Mouse (Mus musculus) heart, embryonic 10.5 days (tissue): Measurements from ENCODE around the gene Prkn. TPM values are rescaled to one million over a fixed set of nuclear protein-coding genes. Genes with fewer than 3 reads are reported as not detected.
A peak's percentile ranks its signal among the peaks of the same experiment; 100 is the strongest.

Experiments used
- DNase-seq: peaks from one replicate; pipeline ENCODE4 v3.0.0-alpha.2; 2017; ENCODE audit warnings: low spot score
- H3K27ac ChIP-seq: fragments of 300-500 bp; sonication (generic); 2 replicates; pipeline ENCODE4 v1.5.1; 2016; ENCODE audit warnings: mild to moderate bottlenecking
- H3K27me3 ChIP-seq: fragments of 300-500 bp; sonication (generic); 2 replicates; pipeline ENCODE4 v1.6.1; 2016; ENCODE audit warnings: mild to moderate bottlenecking; ENCODE audit not compliant: poor library complexity, insufficient read depth, severe bottlenecking
- H3K36me3 ChIP-seq: fragments of 300-500 bp; sonication (generic); 2 replicates; pipeline ENCODE4 v1.6.1; 2016; ENCODE audit warnings: mild to moderate bottlenecking, moderate library complexity
- H3K4me1 ChIP-seq: fragments of 300-500 bp; sonication (generic); 2 replicates; pipeline ENCODE4 v1.6.1; 2016; ENCODE audit warnings: mild to moderate bottlenecking
- H3K4me3 ChIP-seq: fragments of 300-500 bp; sonication (generic); 2 replicates; pipeline ENCODE4 v1.5.1; 2016; ENCODE audit warnings: mild to moderate bottlenecking, moderate library complexity
- H3K9me3 ChIP-seq: fragments of 300-500 bp; sonication (generic); 2 replicates; pipeline ENCODE4 v1.6.1; 2016; ENCODE audit warnings: mild to moderate bottlenecking, moderate library complexity
- WGBS: fragments of 180-500 bp; shearing (Covaris S2); methylation state at CpG from one replicate; pipeline ENCODE4 v1.1.7; 2016; 5-methylcytosine and 5-hydroxymethylcytosine counted together
- polyA plus RNA-seq: library from polyadenylated mRNA; unstranded; fragments of >200 nt; fragmentation: Nextera tagmentation; extraction: Ambion mirVana; gene quantifications from 2 replicates; pipeline ENCODE4 v1.2.1, GENCODE M21; 2016

Gene Prkn
- polyA plus RNA-seq, 1 experiment from 2014 or later: 1.0 TPM

- Histone ChIP-seq H3K4me1 (no peaks in the 10 kb centered on the region), H3K4me3 (no peak overlapping the region), H3K9me3 (no peaks in the 10 kb centered on the region), H3K36me3 (no peaks in the 10 kb centered on the region), H3K27ac (no peak overlapping the region), H3K27me3 (no peaks in the 10 kb centered on the region)
- peak; percentile 1 for DNase-seq
- 61% methylated on average over 5 of the region's 5 CpGs for WGBS
These were observed 1093.6 kb downstream of the Prkn start for GRCm38 (mm10) chr17:11933737-11934136.

- Histone ChIP-seq H3K36me3 (no peaks in the 10 kb centered on the region), H3K27me3 (peaks cover 4% of the 10 kb centered on the region; the same call in 1 of the 2 replicates), H3K9me3 (no peaks in the 10 kb centered on the region), H3K4me1 (peaks cover 4% of the 10 kb centered on the region; the same call in 1 of the 2 replicates), H3K4me3 (no peak overlapping the region), H3K27ac (no peak overlapping the region)
- DNase-seq: peak; percentile 54
- WGBS: 79% methylated on average over 3 of the region's 3 CpGs
These were observed 1107.3 kb downstream of the Prkn start for GRCm38 (mm10) chr17:11947436-11947835.

- no peaks in the 10 kb centered on the region for H3K9me3 ChIP-seq
- no peaks in the 10 kb centered on the region for H3K36me3 ChIP-seq
- no peak overlapping the region for H3K4me3 ChIP-seq
- H3K27ac ChIP-seq: no peak overlapping the region
- peaks cover 4% of the 10 kb centered on the region; the same call in 1 of the 2 replicates for H3K4me1 ChIP-seq
- DNase-seq: peak; percentile 43
- H3K27me3 ChIP-seq: peaks cover 4% of the 10 kb centered on the region; the same call in 1 of the 2 replicates
- 51% methylated on average over 10 of the region's 10 CpGs for WGBS
These were observed 1109.5 kb downstream of the Prkn start for GRCm38 (mm10) chr17:11949551-11950197.

- Histone ChIP-seq H3K4me1 (peaks cover 4% of the 10 kb centered on the region; the same call in 1 of the 2 replicates), H3K27me3 (peaks cover 4% of the 10 kb centered on the region; the same call in 1 of the 2 replicates), H3K36me3 (no peaks in the 10 kb centered on the region), H3K27ac (no peak overlapping the region), H3K9me3 (no peaks in the 10 kb centered on the region), H3K4me3 (no peak overlapping the region)
- WGBS: 64% methylated on average over 8 of the region's 8 CpGs
- DNase-seq: peak; percentile 63
These were observed 1110.0 kb downstream of the Prkn start for GRCm38 (mm10) chr17:11950198-11950594.

DNA sequence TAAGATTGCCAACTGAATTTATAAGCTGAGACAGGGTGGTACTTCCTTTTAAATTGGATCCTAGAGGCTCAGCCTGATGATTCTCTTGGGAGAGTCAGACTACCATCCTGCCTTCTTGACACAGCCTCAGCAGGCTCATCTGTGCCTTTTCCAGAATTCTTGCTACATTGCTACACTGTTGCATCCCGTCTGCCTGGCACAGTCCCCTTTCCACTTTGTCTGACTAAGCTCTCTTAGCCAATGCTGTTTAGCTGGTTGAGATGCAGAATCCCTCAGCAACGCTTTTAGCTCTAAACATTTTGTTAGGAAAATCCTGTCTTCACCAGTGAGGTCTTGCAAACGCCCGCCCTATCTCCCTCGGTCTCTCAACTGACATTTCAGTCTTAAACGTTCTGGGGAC lies 1115.1 kb downstream of the Prkn start:
- no peaks in the 10 kb centered on the region for H3K9me3 ChIP-seq
- 72% methylated on average over 6 of the region's 6 CpGs for WGBS
- no peaks in the 10 kb centered on the region for H3K36me3 ChIP-seq
- peaks cover 8% of the 10 kb centered on the region; the same call in 1 of the 2 replicates for H3K27me3 ChIP-seq
- no peak for DNase-seq
- H3K4me1 ChIP-seq: no peaks in the 10 kb centered on the region
- no peak overlapping the region for H3K4me3 ChIP-seq
- H3K27ac ChIP-seq: no peak overlapping the region

- Histone ChIP-seq H3K9me3 (no peaks in the 10 kb centered on the region), H3K27ac (no peak overlapping the region), H3K27me3 (peaks cover 4% of the 10 kb centered on the region; the same call in 1 of the 2 replicates), H3K4me3 (no peak overlapping the region), H3K4me1 (0 out of 2 replicates have a peak, but pooled peaks cover 5% of the 10 kb centered on the region), H3K36me3 (no peaks in the 10 kb centered on the region)
- DNase-seq: no peak
- WGBS: 83% methylated on average over 8 of the region's 8 CpGs
These were observed 1120.3 kb downstream of the Prkn start for GRCm38 (mm10) chr17:11960492-11960891.

DNA sequence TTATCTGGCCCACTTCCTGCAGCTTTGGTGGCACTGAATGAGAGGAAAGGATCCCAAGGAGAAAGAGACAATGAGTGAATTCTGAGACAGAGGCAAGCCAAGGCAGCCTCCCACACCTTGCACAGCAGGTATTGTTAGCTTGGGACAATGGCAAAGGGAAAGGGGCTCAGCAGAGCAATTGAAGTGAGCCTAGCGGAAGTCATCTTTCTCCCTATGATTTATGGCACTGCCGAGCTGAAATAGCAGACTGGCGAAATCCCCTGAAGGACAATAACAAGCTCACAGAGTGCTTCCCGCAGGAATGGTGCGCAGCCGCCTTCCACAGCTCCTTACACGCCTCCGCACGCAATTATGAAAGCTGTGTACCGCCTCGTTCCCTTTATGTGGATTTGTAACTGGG lies 1122.6 kb downstream of the Prkn start:
- Histone ChIP-seq H3K4me3 (no peak overlapping the region), H3K4me1 (0 out of 2 replicates have a peak, but pooled peaks cover 5% of the 10 kb centered on the region), H3K27ac (no peak overlapping the region), H3K9me3 (no peaks in the 10 kb centered on the region), H3K27me3 (no peaks in the 10 kb centered on the region), H3K36me3 (no peaks in the 10 kb centered on the region)
- DNase-seq: no peak
- 61% methylated on average over 11 of the region's 11 CpGs for WGBS

DNA sequence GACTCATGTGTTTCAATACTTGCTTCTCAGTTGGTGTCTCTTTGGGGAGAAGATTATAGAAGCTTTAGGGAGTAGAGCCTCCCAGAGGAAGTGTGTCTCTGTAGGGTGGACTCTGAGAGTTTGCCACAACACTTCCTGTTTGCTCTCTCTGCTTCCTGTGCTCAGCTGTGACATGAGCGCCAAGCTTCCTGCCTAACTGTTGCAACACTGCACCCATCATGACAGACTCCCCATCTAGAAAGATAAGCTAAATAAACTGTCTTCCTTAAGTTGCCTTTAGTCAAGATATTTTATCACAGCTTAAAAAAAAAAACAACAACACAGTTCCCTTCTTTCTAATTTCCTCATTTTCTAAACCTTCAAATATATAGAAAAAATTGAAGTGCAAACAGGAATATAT lies 1130.0 kb downstream of the Prkn start:
- Histone ChIP-seq H3K36me3 (no peaks in the 10 kb centered on the region), H3K4me3 (no peak overlapping the region), H3K27me3 (peaks cover 19% of the 10 kb centered on the region), H3K9me3 (no peaks in the 10 kb centered on the region), H3K4me1 (no peaks in the 10 kb centered on the region), H3K27ac (no peak overlapping the region)
- WGBS: 46% methylated on average over 1 of the region's 1 CpGs
- no peak for DNase-seq

- no peak for DNase-seq
- peaks cover 34% of the 10 kb centered on the region for H3K27me3 ChIP-seq
- WGBS: 8% methylated on average over 9 of the region's 9 CpGs
- H3K9me3 ChIP-seq: no peaks in the 10 kb centered on the region
- no peak overlapping the region for H3K27ac ChIP-seq
- H3K4me3 ChIP-seq: peak overlapping the region; percentile 29
- H3K36me3 ChIP-seq: no peaks in the 10 kb centered on the region
- no peaks in the 10 kb centered on the region for H3K4me1 ChIP-seq
These were observed 1132.4 kb downstream of the Prkn start for GRCm38 (mm10) chr17:11972550-11972949.

GRCm38 (mm10) chr17:11972969-11973787 lies 1133.0 kb downstream of the Prkn start:
- Histone ChIP-seq H3K27ac (no peak overlapping the region), H3K9me3 (no peaks in the 10 kb centered on the region), H3K36me3 (no peaks in the 10 kb centered on the region), H3K4me1 (peaks cover 3% of the 10 kb centered on the region), H3K4me3 (no peak overlapping the region), H3K27me3 (peaks cover 37% of the 10 kb centered on the region)
- WGBS: 53% methylated on average over 13 of the region's 13 CpGs
- DNase-seq: no peak

GRCm38 (mm10) chr17:11975062-11975607 lies 1135.0 kb downstream of the Prkn start:
- H3K27me3 ChIP-seq: peaks cover 47% of the 10 kb centered on the region
- H3K4me3 ChIP-seq: no peak overlapping the region
- DNase-seq: no peak
- H3K4me1 ChIP-seq: peaks cover 8% of the 10 kb centered on the region
- WGBS: 34% methylated on average over 7 of the region's 7 CpGs
- H3K36me3 ChIP-seq: no peaks in the 10 kb centered on the region
- H3K27ac ChIP-seq: no peak overlapping the region
- H3K9me3 ChIP-seq: no peaks in the 10 kb centered on the region

DNA sequence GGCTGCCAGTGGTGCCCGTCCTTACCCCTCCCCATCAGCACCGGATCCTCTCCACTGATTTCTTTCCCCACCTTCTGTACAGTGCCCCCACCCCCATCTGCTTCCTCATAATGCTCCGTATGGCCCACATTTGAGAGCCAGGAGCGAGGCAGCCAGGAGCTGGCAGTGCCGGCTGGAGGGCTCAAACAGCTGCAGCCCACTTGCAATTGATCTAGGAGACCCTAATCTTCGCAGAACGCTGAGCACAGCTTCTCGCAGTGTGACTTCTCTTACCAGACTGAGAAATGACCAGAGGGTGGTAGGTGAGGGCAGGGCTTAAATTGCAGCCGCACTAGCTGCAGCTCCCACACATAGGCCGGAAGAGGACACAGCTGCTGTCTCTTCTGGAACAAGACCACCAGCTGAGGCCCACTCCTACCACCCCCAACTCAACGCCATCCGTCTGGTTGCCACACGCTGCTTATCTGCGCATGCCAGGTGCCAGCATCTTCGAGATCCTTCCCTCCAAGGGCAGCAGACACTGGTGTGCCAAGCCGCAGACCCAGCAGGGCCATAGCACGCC lies 1138.2 kb downstream of the Prkn start:
- no peak for DNase-seq
- no peaks in the 10 kb centered on the region for H3K9me3 ChIP-seq
- WGBS: 41% methylated on average over 17 of the region's 17 CpGs
- H3K27ac ChIP-seq: no peak overlapping the region
- H3K4me3 ChIP-seq: no peak overlapping the region; the same call in 1 of the 2 replicates
- H3K4me1 ChIP-seq: peaks cover 8% of the 10 kb centered on the region
- H3K27me3 ChIP-seq: peaks cover 43% of the 10 kb centered on the region
- H3K36me3 ChIP-seq: no peaks in the 10 kb centered on the region

GRCm38 (mm10) chr17:11981666-11982065 lies 1141.5 kb downstream of the Prkn start:
- no peaks in the 10 kb centered on the region for H3K36me3 ChIP-seq
- H3K4me3 ChIP-seq: no peak overlapping the region
- peaks cover 25% of the 10 kb centered on the region; the same call in 1 of the 2 replicates for H3K27me3 ChIP-seq
- DNase-seq: no peak
- peaks cover 11% of the 10 kb centered on the region for H3K4me1 ChIP-seq
- WGBS: 52% methylated on average over 9 of the region's 9 CpGs
- H3K27ac ChIP-seq: no peak overlapping the region
- no peaks in the 10 kb centered on the region for H3K9me3 ChIP-seq
